Mouse (Mus musculus) bone marrow macrophage, adult 2 months (primary cell): ENCODE data around the gene Btn2a2. TPM values are rescaled to one million over a fixed set of nuclear protein-coding genes. Genes with fewer than 3 reads are reported as not detected.

Experiments used
- H3K27ac ChIP-seq: 2 replicates; pipeline ENCODE4 v1.5.1; 2012; ENCODE audit warnings: low read depth, low read length; ENCODE audit not compliant: insufficient read depth
- H3K4me1 ChIP-seq: 2 replicates; pipeline ENCODE4 v1.6.1; 2012; ENCODE audit warnings: low read length; ENCODE audit not compliant: control insufficient read depth, insufficient read depth
- H3K4me3 ChIP-seq: 2 replicates; pipeline ENCODE4 v1.5.1; 2012; ENCODE audit warnings: mild to moderate bottlenecking, low read length, moderate library complexity; ENCODE audit not compliant: insufficient read depth
- CTCF ChIP-seq: IDR thresholded peaks from 2 replicates; pipeline ENCODE4 v1.5.1; 2012; ENCODE audit warnings: low read depth, mild to moderate bottlenecking, low read length, moderate library complexity
- POLR2A ChIP-seq: IDR thresholded peaks from 2 replicates; pipeline ENCODE4 v1.6.1; 2012; ENCODE audit warnings: mild to moderate bottlenecking, low read depth, low read length, borderline replicate concordance
- polyA plus RNA-seq: library from polyadenylated mRNA; stranded (reverse); fragments of >200 nt; gene quantifications from 2 replicates; pipeline ENCODE4 v1.2.4, GENCODE M21; 2012; ENCODE audit not compliant: missing spikeins, insufficient read depth, insufficient read length

Btn2a2 gene
- polyA plus RNA-seq, 1 experiment = not detected

GRCm38 (mm10) chr13:23499943-23500342 is 11.3 kb upstream of the Btn2a2 start:
- TF ChIP-seq CTCF (no peak), POLR2A (no peak)
- peaks cover 17% of the 10 kb centered on the region for H3K4me1 ChIP-seq
- H3K4me3 ChIP-seq = no peak overlapping the region
- H3K27ac ChIP-seq = no peak overlapping the region

DNA sequence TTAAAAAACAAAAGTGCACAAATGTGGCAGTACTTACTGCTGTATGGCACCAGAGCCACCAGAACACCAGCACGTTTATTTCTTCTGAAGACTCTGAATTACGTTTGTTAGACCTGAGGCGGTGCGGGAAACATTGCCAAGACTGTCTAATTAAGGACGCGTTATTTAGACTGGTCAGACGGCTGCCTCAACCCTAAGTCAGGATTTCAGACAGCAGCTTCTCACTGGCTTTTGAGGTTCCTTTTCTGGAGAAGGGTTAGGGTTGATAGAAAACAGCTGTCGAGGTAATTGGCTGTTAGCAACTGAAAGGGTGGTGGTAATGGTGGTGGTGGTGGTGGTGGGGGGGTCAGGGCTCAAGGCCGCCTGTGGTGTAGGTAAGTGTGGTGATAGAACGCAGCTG is 10.0 kb upstream of the Btn2a2 start:
- Histone ChIP-seq H3K4me1 (peaks cover 15% of the 10 kb centered on the region), H3K4me3 (peak overlapping the region; percentile 40; the same call in 1 of the 2 replicates), H3K27ac (no peak overlapping the region)
- no peak for TF ChIP-seq POLR2A
- no peak for TF ChIP-seq CTCF

DNA sequence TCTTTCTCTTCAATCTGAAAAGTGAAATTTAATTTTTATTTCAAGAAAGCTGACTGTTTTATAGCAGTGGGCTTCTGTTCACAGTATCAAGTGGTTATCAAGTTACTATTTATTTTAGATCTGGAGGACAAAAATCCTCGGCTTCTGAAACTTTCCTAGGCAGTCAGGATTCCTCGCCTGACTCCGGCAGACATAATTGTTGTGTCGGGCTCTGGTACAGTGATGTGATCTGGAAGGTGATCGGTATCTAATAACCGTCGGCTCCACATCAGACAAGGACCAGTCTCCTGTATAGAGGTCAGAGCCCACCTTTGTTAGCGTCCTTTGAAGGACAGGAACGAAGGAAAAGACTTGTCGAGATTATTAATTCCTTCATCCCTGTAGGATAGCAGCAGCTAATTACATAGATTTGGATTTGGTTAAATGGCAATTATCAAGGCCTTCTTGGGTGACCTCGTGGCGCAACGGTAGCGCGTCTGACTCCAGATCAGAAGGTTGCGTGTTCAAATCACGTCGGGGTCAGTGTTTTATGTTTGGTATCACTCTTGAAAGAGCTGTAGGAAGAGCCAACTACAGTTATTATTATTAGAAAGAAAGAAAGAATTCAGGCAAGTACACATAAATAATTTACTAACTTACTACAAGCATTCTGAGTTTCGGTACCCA is 9.1 kb upstream of the Btn2a2 start:
- TF ChIP-seq POLR2A (no peak), CTCF (no peak)
- H3K27ac ChIP-seq = no peak overlapping the region
- H3K4me3 ChIP-seq = peak overlapping the region; percentile 40; the same call in 1 of the 2 replicates
- peaks cover 15% of the 10 kb centered on the region for H3K4me1 ChIP-seq

- Histone ChIP-seq H3K4me1 (peaks cover 15% of the 10 kb centered on the region), H3K4me3 (no peak overlapping the region), H3K27ac (no peak overlapping the region)
- no peak for TF ChIP-seq POLR2A
- TF ChIP-seq CTCF = no peak
Observed at GRCm38 (mm10) chr13:23495526-23495925, 6.9 kb upstream of the Btn2a2 start.

DNA sequence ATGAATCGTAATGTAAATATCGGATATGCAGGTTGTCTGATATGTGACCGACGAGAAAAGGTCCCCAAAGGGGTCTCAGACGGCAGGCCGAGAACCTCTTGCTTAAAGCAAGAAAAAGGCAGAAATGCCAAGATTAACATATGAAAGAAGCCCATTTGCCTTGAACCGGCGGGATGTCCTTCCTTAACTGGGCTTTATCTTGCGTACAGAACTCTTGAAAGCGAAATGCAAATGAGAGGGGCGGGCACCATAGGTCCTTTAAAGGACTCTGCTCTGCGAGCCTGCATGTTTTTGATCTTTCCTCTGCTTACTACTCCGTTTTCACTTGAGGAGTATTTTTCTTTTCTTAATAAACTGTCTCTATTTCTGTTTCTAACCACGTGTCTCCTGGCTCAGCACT is 3.3 kb upstream of the Btn2a2 start:
- peaks cover 13% of the 10 kb centered on the region for H3K4me1 ChIP-seq
- TF ChIP-seq CTCF = no peak
- no peak for TF ChIP-seq POLR2A
- 0 out of 2 replicates have a peak overlapping the region, but pooled peaks have one; percentile 9 for H3K27ac ChIP-seq
- H3K4me3 ChIP-seq = no peak overlapping the region

DNA sequence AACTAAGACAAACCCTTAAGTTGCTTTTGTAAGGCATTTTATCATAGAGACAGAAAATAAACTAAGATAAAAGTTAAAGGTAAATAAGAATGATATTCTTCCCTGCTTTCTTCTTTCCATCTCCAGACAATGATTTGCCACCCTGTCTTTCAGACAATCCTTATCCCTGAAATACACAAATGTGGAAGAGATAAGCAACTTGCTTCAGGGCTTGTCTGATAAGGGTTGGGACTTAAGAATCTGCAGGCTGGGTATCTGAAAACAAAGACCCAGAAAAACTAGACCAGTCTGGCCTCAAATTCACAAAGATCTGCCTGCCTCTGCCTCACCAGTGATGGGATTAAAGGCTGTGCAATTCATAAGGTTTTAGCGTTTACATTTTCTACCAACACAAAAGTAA is 2.6 kb upstream of the Btn2a2 start:
- TF ChIP-seq CTCF (no peak), POLR2A (no peak)
- peaks cover 10% of the 10 kb centered on the region for H3K4me1 ChIP-seq
- no peak overlapping the region for H3K27ac ChIP-seq

GRCm38 (mm10) chr13:23490863-23491262 is 2.2 kb upstream of the Btn2a2 start:
- H3K4me1 ChIP-seq = peaks cover 10% of the 10 kb centered on the region
- TF ChIP-seq POLR2A (no peak), CTCF (no peak)
- no peak overlapping the region for H3K27ac ChIP-seq
- H3K4me3 ChIP-seq = no peak overlapping the region

More for the DNA sequence above, 2.6 kb upstream of the Btn2a2 start:
- no peak overlapping the region for H3K4me3 ChIP-seq

- no peak for TF ChIP-seq CTCF
- no peak for TF ChIP-seq POLR2A
- Histone ChIP-seq H3K4me3 (no peak overlapping the region), H3K27ac (no peak overlapping the region), H3K4me1 (no peaks in the 10 kb centered on the region)
Observed at GRCm38 (mm10) chr13:23485271-23485670, 3.4 kb downstream of the Btn2a2 start.

DNA sequence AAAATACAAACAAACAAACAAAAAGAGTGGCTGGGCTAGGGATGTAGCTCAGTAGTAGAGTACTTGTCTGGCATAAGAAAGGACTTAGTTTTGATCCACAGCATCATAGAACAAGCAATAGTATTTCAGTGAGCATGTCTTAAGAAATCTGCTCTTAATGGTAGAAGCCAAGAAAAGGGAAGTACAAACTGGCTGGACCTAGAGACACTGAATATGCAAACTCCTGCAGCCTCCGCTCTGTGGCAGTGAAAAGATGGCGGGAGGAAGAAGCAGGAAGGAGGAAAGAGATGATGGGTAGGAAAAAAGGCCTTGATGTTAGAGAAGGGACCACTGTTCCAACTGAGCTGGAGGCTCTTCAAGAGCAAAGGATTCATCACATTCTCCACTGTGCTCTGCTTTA is 5.5 kb downstream of the Btn2a2 start:
- TF ChIP-seq POLR2A = no peak
- no peak for TF ChIP-seq CTCF
- H3K4me3 ChIP-seq = no peak overlapping the region
- no peaks in the 10 kb centered on the region for H3K4me1 ChIP-seq
- H3K27ac ChIP-seq = no peak overlapping the region

DNA sequence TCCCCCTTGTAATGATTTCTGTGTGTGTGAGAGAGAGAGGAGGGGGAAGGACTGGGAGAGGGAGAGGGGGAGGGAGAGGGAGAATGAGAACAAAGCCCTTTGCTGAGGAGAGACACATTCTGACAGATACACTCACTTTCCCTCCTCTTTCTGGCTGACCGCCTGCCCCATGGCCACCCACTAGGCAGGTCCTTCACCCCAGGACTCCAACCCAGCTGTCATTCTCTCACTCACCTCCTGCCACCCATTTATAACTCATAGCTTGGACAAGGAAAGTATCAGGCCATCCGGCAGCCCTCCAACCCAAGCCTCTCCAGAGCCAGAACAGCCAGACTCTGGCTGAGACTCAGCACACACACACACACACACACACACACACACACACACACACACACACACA is 13.0 kb downstream of the Btn2a2 start:
- no peak for TF ChIP-seq CTCF
- TF ChIP-seq POLR2A = no peak
- Histone ChIP-seq H3K4me1 (no peaks in the 10 kb centered on the region), H3K4me3 (no peak overlapping the region), H3K27ac (no peak overlapping the region)

- Histone ChIP-seq H3K4me3 (no peak overlapping the region), H3K27ac (no peak overlapping the region), H3K4me1 (peaks cover 2% of the 10 kb centered on the region)
- TF ChIP-seq CTCF (no peak), POLR2A (no peak)
Observed at GRCm38 (mm10) chr13:23466911-23467310, 21.7 kb downstream of the Btn2a2 start.

DNA sequence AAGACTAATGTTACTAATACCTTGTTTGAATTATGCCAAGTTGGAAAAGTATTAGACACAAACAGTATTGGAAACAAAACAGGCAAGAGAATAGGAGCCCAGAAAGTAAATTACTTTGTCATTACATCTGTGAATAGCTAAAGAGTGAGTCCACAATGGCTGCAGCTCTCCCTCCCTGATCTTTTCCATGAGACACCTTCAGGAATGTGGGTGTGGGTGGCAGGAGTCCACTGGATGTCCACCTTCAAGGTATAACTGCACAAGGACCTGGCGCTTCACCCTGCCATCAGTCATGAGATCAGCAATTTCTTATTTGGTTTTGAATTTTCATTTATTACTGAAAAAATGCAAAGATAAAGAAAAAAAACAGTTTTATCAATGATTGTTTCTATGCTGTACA is 22.4 kb downstream of the Btn2a2 start:
- Histone ChIP-seq H3K4me1 (peaks cover 2% of the 10 kb centered on the region), H3K4me3 (no peak overlapping the region; the same call in 1 of the 2 replicates), H3K27ac (no peak overlapping the region)
- TF ChIP-seq CTCF (no peak), POLR2A (no peak)
